Mouse (Mus musculus): ENCODE measurements around the gene Galr2. TPM values are rescaled to one million over a fixed set of nuclear protein-coding genes. Genes with fewer than 3 reads are reported as not detected.

Galr2 gene
- polyA plus RNA-seq, 1 experiment: 0.05 TPM

- Histone ChIP-seq H3K27ac (ENCODE audit: insufficient read depth, low read length) (no peak overlapping the region), H3K4me3 (replicated peaks; ENCODE audit: insufficient read depth, low read depth, low read length) (no peak overlapping the region), H3K27me3 (ENCODE audit: control insufficient read depth, insufficient read depth, low read length) (no peaks in the 10 kb centered on the region), H3K4me1 (ENCODE audit: control insufficient read depth, insufficient read depth, low read length) (no peaks in the 10 kb centered on the region; the same call in 1 of the 2 replicates)
- 94% methylated on average over 8 of the region's 8 CpGs for WGBS
- TF ChIP-seq CTCF (IDR thresholded peaks at IDR 0.05; ENCODE audit: borderline replicate concordance, insufficient read depth, low read depth, low read length) (no peak), POLR2A (IDR thresholded peaks at IDR 0.05; ENCODE audit: borderline replicate concordance, insufficient read depth, low read length) (no peak)
- DNase-seq: no peak
These were observed 21.3 kb upstream of the Galr2 start for GRCm38 (mm10) chr11:116259461-116259860.

DNA sequence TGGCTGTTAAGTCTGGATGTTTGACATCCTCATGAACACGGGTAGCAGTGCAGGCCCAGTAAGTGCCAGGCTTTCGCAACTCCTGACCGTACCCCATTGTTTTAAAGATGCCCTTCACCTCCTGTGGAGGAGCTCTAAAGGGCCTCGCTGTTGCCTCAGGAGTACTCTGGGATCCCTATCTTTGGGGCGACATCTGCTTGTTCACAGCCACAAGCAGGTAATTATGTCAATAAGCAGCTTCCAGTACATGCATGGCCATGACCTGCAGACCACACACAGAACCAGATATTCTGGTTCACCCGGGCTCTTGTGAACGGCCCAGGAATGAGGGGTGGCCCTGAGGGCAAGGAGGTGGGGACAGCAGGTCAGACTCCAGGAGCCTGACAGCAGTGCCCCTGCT is 20.5 kb upstream of the Galr2 start:
- Histone ChIP-seq H3K27ac (ENCODE audit: insufficient read depth, low read length) (no peak overlapping the region), H3K4me1 (ENCODE audit: control insufficient read depth, insufficient read depth, low read length) (no peaks in the 10 kb centered on the region; the same call in 1 of the 2 replicates), H3K4me3 (replicated peaks; ENCODE audit: insufficient read depth, low read depth, low read length) (no peak overlapping the region), H3K27me3 (ENCODE audit: control insufficient read depth, insufficient read depth, low read length) (no peaks in the 10 kb centered on the region)
- TF ChIP-seq CTCF (IDR thresholded peaks at IDR 0.05; ENCODE audit: borderline replicate concordance, insufficient read depth, low read depth, low read length) (no peak), POLR2A (IDR thresholded peaks at IDR 0.05; ENCODE audit: borderline replicate concordance, insufficient read depth, low read length) (no peak)
- 88% methylated on average over 7 of the region's 7 CpGs for WGBS
- no peak for DNase-seq

DNA sequence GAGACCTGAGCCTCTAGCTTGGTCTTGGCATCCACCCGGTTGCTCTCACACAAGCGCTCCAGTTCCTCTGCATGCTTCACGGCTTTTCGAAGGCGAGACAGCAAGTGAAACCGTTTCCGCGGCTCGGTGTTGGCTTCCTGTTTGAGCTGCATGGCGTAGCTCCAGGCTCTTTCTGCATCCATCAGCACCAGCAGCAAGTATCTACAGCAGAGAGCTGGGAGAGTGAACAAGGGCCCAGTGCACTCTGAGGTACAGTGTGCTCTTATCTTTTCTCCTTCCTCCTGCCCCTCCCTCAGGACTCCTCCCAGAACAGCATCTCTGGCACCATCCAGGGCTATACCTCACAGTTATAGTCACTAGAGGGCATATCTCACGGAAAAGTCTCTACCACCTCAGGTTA is 15.4 kb upstream of the Galr2 start:
- 60% methylated on average over 11 of the region's 11 CpGs for WGBS
- Histone ChIP-seq H3K27me3 (ENCODE audit: control insufficient read depth, insufficient read depth, low read length) (no peaks in the 10 kb centered on the region), H3K27ac (ENCODE audit: insufficient read depth, low read length) (no peak overlapping the region), H3K4me1 (ENCODE audit: control insufficient read depth, insufficient read depth, low read length) (peaks cover 6% of the 10 kb centered on the region), H3K4me3 (replicated peaks; ENCODE audit: insufficient read depth, low read depth, low read length) (no peak overlapping the region)
- TF ChIP-seq CTCF (IDR thresholded peaks at IDR 0.05; ENCODE audit: borderline replicate concordance, insufficient read depth, low read depth, low read length): no peak
- no peak for TF ChIP-seq POLR2A (IDR thresholded peaks at IDR 0.05; ENCODE audit: borderline replicate concordance, insufficient read depth, low read length)
- DNase-seq: no peak

DNA sequence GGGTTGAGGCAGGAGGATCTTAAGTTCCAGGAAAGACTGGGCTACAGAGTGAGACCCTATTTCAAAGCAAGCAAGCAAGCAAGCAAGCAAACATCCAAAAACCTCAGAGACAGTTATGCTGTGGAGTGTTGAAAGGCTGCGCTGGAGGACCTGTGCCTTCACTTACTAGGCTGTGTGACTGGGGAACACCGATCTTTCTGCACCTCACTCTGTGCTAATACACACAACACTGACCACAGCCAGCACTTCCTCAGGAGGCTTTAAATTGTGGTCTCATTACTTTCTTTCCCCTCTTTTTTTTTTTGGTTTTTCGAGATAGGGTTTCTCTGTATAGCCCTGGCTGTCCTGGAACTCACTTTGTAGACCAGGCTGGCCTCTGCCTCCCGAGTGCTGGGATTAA is 14.9 kb upstream of the Galr2 start:
- peaks cover 6% of the 10 kb centered on the region for H3K4me1 ChIP-seq (ENCODE audit: control insufficient read depth, insufficient read depth, low read length)
- TF ChIP-seq POLR2A (IDR thresholded peaks at IDR 0.05; ENCODE audit: borderline replicate concordance, insufficient read depth, low read length) (no peak), CTCF (IDR thresholded peaks at IDR 0.05; ENCODE audit: borderline replicate concordance, insufficient read depth, low read depth, low read length) (no peak)
- no peak overlapping the region for H3K4me3 ChIP-seq (replicated peaks; ENCODE audit: insufficient read depth, low read depth, low read length)
- no peak overlapping the region for H3K27ac ChIP-seq (ENCODE audit: insufficient read depth, low read length)
- WGBS: 90% methylated on average over 4 of the region's 4 CpGs
- H3K27me3 ChIP-seq (ENCODE audit: control insufficient read depth, insufficient read depth, low read length): no peaks in the 10 kb centered on the region
- DNase-seq: no peak

GRCm38 (mm10) chr11:116267637-116268036 is 13.1 kb upstream of the Galr2 start:
- H3K4me3 ChIP-seq (replicated peaks; ENCODE audit: insufficient read depth, low read depth, low read length): no peak overlapping the region
- WGBS: 84% methylated on average over 8 of the region's 8 CpGs
- no peak overlapping the region for H3K27ac ChIP-seq (ENCODE audit: insufficient read depth, low read length)
- H3K4me1 ChIP-seq (ENCODE audit: control insufficient read depth, insufficient read depth, low read length): peaks cover 6% of the 10 kb centered on the region
- DNase-seq: no peak
- TF ChIP-seq POLR2A (IDR thresholded peaks at IDR 0.05; ENCODE audit: borderline replicate concordance, insufficient read depth, low read length) (no peak), CTCF (IDR thresholded peaks at IDR 0.05; ENCODE audit: borderline replicate concordance, insufficient read depth, low read depth, low read length) (no peak; the same call in 1 of the 2 replicates)
- H3K27me3 ChIP-seq (ENCODE audit: control insufficient read depth, insufficient read depth, low read length): no peaks in the 10 kb centered on the region

- no peak overlapping the region for H3K4me3 ChIP-seq (replicated peaks; ENCODE audit: insufficient read depth, low read depth, low read length)
- TF ChIP-seq CTCF (IDR thresholded peaks at IDR 0.05; ENCODE audit: borderline replicate concordance, insufficient read depth, low read depth, low read length) (no peak), POLR2A (IDR thresholded peaks at IDR 0.05; ENCODE audit: borderline replicate concordance, insufficient read depth, low read length) (no peak)
- H3K4me1 ChIP-seq (ENCODE audit: control insufficient read depth, insufficient read depth, low read length): peaks cover 6% of the 10 kb centered on the region
- H3K27ac ChIP-seq (ENCODE audit: insufficient read depth, low read length): no peak overlapping the region
- 93% methylated on average over 6 of the region's 6 CpGs for WGBS
- H3K27me3 ChIP-seq (ENCODE audit: control insufficient read depth, insufficient read depth, low read length): no peaks in the 10 kb centered on the region
- no peak for DNase-seq
These were observed 12.4 kb upstream of the Galr2 start for GRCm38 (mm10) chr11:116268313-116268712.

- 37% methylated on average over 8 of the region's 8 CpGs for WGBS
- Histone ChIP-seq H3K4me1 (ENCODE audit: control insufficient read depth, insufficient read depth, low read length) (peaks cover 6% of the 10 kb centered on the region), H3K4me3 (replicated peaks; ENCODE audit: insufficient read depth, low read depth, low read length) (no peak overlapping the region), H3K27ac (ENCODE audit: insufficient read depth, low read length) (no peak overlapping the region), H3K27me3 (ENCODE audit: control insufficient read depth, insufficient read depth, low read length) (no peaks in the 10 kb centered on the region)
- no peak for TF ChIP-seq CTCF (IDR thresholded peaks at IDR 0.05; ENCODE audit: borderline replicate concordance, insufficient read depth, low read depth, low read length)
- TF ChIP-seq POLR2A (IDR thresholded peaks at IDR 0.05; ENCODE audit: borderline replicate concordance, insufficient read depth, low read length): no peak
- DNase-seq: no peak
These were observed 11.2 kb upstream of the Galr2 start for GRCm38 (mm10) chr11:116269560-116269959.

DNA sequence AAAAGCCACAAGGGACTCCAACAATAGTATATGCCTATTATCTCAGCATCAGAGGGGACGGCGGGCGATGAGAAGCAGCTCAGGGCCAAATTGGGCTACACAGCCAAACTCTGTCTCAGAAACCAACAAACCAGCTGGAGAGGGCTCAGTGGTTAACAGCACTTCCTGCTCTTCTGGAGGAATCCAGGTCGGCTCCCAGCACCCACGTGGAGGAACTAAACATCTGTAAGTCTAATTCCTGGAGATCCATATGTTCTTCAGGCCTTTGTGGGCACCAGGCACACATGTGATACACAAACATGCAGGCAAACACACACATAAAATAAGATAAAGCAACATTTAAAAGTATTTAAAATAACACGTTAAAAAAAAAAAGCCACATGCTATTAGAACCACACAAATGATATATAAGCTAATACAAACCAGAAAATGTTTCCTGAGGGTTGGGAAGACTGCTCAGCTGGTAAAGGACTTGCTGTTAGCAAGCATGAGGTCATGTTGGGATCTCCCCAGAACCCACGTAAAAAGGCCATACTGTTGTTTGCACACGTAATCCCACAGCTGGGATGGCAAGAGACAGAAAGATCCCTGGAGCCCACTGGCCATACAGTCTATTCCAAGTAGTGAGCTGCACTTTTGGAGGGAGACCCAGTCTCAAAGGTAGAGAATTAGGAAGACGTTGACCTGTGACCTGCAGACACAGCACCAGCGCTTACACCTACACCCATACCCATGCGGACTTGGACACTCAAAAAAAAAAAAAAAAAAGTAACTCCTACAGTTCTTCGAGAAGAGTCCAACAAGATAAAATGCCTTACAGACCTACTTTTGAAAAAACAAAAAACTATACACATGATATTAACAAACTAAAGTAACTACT is 7.9 kb upstream of the Galr2 start:
- no peak for DNase-seq
- Histone ChIP-seq H3K4me1 (ENCODE audit: control insufficient read depth, insufficient read depth, low read length) (peaks cover 6% of the 10 kb centered on the region), H3K27ac (ENCODE audit: insufficient read depth, low read length) (no peak overlapping the region), H3K4me3 (replicated peaks; ENCODE audit: insufficient read depth, low read depth, low read length) (peak overlapping the region; percentile 94), H3K27me3 (ENCODE audit: control insufficient read depth, insufficient read depth, low read length) (no peaks in the 10 kb centered on the region)
- 36% methylated on average over 12 of the region's 12 CpGs for WGBS
- TF ChIP-seq POLR2A (IDR thresholded peaks at IDR 0.05; ENCODE audit: borderline replicate concordance, insufficient read depth, low read length) (no peak), CTCF (IDR thresholded peaks at IDR 0.05; ENCODE audit: borderline replicate concordance, insufficient read depth, low read depth, low read length) (no peak)
